Mouse (Mus musculus) left cerebral cortex, adult 9 months (tissue): ENCODE results near the gene Cadm4.

Experiments used
- DNase-seq, 2 experiments: peaks; one replicate each; pipeline ENCODE4 v3.0.0; 2022; ENCODE audit warnings: low spot score in 2 of 2

Cadm4 gene

DNA sequence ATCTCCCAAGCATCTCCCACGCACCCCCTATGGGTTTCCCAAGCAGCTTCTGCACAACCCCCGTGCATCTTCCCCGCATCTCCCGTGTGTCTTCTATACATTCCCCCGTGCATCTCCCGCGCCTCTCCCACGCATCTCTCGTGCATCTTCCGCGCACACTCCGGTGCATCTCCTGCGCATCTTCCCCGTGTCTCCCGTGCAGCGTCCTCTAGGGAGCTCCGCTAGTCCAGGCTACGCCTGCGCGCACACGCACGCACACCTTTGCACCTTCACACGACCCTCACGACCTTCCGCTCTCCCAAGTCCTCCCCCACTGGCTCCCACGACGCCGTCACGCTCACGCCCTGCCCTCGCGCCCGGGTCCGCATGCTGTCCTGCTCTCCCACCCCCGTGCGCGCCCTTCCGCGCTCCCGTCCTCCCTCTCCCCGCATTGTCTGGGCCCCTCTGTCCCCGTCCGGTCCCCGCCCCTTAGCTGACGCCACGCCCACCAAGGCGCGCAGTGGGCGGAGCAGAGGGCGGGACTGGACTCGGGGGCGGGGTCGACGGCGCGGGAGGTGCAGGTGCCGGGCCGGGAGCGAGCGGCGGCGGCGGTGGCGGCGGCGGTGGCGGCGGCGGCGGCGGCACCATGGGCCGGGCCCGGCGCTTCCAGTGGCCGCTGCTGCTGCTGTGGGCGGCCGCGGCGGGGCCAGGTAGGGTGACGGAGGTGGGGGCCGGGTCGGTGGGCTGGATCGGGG lies at the start of gene Cadm4:
Gene Cadm4, plus strand, starts transcription at position 550 of the 734 bp plus-strand sequence.
- peak; percentile 76 to 90 for DNase-seq

- DNase-seq: no peak
Measured at GRCm38 (mm10) chr7:24435305-24435704, 46.5 kb upstream of the Cadm4 start.

- DNase-seq: peak; percentile 55 to 83
Measured at GRCm38 (mm10) chr7:24437981-24438380, 43.8 kb upstream of the Cadm4 start.

- DNase-seq: no peak
Measured at GRCm38 (mm10) chr7:24439191-24439590, 42.6 kb upstream of the Cadm4 start.

DNA sequence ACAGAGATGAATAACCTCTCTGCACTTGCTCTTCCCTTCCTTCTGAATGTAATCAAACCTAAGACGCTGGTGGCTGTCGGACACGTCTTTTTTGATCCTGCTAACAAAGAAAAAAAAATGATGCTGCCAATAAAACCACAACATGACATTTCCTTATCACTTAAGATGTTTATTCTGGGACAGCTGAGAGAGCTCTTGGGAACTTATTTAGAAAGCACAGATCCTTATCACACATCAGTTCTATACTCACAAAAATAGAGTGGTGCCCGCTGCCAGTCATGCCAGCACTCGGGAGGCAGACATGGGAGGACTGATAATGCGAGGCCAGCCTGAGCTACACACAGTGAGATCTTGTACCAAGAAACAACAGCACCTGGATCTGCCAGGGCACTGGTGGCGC lies 41.9 kb upstream of the Cadm4 start:
- DNase-seq: no peak

DNA sequence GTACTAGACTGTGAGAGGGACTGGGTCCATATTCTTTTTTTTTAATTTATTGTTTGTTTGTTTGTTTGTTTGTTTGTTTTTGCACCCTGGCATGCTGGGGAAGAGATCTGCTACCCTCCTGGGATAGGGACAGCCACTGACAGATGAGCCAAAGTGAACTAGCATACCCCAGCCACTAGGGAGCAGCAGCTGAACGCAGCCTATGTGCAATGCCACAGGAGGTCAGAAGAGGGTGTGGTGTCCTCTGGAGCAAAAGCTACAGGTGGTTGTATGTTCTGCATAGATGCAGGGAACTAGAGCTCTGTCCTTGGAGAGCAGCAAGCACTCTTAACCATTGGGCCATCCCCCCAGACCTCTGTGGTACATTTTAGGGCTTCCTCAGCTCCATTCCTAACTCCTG lies 40.0 kb upstream of the Cadm4 start:
- peak in 1 of 2 experiments; percentile 69 for DNase-seq

DNA sequence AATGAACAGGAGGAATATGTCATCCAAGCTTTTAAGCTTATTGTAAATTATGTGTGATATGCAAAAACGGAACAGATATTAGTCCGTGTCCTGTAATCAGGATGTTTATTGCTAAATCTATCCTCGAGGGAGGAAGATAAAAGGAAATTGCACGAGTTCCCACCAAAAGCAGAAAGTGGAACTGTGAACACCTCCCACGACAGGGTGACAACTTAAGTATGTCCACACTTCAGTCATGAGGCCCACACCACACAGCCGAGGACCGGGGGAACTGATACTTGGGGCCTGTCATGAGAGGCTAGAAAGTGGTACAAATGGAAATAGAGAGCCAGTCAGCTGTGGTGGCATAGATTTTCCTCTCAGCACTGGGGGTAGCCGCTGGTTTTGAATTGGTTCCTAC lies 39.5 kb upstream of the Cadm4 start:
- no peak for DNase-seq

DNA sequence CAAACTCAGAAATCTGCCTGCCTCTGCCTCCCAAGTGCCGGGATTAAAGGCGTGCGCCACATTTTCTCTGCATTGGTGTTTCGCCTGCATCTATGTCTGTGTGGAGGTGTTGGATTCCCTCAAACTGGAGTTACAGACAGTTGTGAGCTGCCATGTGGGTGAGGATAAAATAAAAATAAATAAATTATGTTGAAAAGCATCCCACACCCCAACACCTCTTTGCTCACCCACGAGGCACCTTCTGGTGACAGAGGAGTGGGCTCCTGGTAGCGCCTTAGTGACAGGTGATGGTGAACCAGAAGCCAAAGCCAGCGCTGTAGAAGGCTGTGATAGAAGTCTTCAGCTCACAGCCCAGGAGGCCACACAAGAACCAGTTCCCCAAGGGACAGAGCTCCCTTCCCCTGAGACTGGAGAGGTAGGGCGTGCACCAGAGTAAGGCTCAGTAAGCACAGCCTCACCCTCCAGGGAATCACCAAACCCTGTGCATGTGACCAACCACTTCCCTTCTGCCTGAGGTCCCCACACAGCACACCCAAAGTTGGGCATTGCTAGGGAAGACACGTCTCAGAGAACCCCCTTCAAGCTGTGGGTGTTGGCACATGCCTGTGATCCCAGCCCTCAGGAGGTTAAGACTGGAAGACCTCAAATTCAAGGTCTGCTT lies 36.4 kb upstream of the Cadm4 start:
- DNase-seq: no peak

DNA sequence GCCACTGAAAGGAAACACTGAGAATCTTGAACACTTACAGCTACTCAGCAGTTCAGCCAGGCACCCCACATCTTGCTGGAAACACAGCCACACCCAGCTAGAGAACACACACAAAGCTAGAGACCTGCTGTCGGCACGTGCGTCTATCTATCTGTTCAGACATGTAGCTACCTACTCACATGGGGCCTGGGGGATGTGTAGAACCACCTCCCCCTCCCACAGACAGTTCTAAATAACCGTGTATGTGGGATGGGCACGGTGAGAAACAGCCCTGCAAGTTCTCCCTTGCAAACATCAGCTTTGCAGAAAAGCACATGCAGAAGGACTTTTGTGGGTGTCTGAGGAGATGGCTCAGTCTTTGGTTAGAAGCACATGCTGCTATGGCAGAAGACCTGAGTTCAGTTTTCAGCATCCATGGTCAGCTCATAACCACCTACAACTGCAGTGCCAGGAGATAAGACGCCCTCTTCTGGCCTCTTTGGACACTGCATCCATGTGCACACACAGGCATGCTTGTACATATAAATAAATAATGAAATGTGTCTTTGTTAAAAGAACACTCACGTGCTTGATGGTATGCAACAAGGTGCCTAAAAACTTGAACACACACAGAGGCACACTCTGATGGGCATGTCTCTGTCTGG lies 35.0 kb upstream of the Cadm4 start:
- peak; percentile 74 to 76 for DNase-seq

GRCm38 (mm10) chr7:24448782-24449517 lies 32.9 kb upstream of the Cadm4 start:
- DNase-seq: no peak

DNA sequence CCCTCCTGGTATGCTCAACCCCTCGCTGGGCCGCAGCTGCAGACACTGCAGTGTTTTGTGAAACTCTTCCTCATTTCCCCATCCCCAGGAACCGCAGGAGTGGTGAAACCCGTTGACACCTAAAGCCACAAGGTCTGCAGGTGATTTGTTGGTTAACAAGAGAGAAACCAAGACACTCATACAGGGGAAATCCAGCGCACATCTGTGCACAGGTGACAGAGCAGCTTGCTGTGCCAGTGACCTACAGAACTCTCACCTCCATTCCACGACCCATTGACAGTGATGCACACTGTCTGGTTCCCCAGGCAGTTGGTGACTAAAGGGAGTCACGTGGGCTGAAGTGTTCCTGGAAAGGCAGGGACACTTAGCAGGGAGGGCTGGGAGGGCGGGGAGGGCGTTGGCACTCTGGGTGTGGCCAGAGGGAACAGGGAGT lies 31.2 kb upstream of the Cadm4 start:
- DNase-seq: no peak

GRCm38 (mm10) chr7:24451855-24452311 lies 29.9 kb upstream of the Cadm4 start, which contains the start of gene Irgc1:
Gene Irgc1 (minus strand): TSS chr7:24452297.
- DNase-seq: no peak

DNA sequence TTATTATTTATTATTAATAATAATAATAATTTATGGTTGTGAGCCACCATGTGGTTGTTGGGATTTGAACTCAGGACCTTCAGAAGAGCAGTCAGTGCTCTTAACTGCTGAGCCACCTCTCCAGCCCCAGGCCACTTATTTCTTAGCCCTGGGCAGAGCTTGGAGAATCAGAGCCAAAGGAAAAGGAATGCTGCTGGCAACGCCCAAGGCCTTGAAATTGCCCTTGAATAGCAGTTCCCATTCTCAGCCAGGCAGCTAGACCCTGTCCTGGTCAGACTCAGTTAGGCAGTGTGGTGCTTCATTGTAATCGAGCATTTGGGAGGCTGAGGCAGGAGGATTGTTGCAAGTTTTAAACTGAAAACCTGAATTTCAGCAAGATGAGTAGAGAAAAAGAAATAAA lies 27.6 kb upstream of the Cadm4 start:
- DNase-seq: no peak

- DNase-seq: no peak
Measured at GRCm38 (mm10) chr7:24455726-24456125, 26.1 kb upstream of the Cadm4 start.

GRCm38 (mm10) chr7:24457726-24458370 lies 24.0 kb upstream of the Cadm4 start:
- no peak for DNase-seq

DNA sequence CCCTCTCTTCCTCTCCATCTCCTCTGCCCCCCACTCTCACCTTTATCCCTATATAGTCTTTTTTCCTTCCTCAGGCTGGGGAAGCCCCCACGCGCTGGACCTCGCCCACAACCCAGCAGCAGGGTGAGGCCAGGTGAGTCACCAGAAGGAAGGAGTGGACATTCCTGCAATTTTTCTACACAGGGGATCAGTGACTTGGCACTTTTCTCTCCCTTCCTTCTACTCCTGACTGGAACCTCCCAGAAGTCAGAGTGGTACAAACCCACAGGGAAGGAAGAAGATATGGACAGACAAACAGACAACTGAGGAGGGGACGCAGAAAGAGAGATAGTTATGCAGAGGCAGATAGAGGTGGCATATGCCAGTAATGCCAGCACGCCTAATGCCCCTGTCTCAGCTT lies 22.4 kb upstream of the Cadm4 start:
- no peak for DNase-seq

DNA sequence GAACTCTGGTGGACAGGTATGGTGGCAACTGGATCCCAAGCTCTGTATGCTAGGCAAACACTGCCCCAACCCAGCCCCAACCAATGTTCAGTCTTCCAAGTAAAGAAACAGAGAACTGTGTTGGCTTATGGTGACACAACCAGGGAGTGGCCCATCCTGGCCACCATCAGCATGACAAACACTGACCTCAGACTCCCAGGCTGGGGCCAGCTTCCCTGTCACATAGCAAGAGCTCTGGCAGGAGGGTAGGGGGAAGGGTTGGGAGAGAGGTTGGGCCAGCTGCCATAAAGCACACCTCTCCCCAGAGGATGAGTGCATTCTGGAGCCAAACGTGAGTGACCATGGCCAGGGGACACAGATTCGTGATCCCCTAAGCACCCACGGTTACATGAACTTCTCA lies 22.0 kb upstream of the Cadm4 start:
- no peak for DNase-seq

GRCm38 (mm10) chr7:24461376-24462051 lies 20.3 kb upstream of the Cadm4 start:
- DNase-seq: no peak

DNA sequence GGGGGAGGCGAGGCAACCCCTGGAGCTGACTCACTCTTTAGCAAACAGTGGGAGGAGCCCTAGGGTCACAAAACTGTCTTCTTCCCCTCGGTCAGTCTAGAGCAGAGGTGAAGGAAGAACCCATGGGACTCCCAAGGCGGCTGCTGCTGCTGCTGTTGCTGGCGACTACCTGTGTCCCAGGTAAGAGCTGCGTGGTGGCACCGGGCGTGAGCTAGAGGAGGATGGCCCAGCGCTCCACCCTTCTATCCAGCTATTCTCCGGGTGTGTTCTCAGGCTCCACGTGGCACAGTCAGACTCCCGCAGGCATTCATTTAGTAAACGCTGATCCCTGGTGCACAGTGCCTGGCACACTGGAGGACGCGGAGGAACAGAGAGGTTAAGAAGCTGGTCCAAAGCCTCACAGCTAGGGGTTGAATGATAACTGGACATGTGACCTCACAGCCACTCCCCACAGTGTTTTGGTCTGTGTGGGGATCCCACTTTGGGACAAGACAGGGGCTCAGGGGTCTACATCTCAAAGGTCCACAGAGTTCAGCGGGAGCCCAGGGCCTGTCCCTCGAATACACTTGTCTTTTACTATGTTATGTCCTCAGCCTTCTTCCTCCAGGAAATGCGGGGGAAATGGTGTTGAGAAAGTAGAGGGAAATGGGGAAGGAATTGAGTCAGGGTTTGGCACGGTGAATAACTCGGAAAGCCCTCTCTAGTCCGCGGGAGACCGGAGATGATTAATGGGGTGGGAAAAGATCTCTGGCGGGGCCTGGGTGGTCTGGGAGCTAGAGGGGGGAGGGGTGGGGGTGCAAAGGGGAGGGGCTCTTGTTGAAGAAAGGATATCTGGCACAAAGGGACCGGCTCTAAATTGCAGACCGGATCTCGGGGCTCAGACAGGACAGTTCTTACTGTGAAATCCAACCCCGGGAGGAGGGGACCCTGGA lies 19.2 kb upstream of the Cadm4 start, which contains the start of gene Plaur:
Gene Plaur, plus strand, starts transcription at position 97 of the 932 bp plus-strand sequence.
- DNase-seq: no peak

DNA sequence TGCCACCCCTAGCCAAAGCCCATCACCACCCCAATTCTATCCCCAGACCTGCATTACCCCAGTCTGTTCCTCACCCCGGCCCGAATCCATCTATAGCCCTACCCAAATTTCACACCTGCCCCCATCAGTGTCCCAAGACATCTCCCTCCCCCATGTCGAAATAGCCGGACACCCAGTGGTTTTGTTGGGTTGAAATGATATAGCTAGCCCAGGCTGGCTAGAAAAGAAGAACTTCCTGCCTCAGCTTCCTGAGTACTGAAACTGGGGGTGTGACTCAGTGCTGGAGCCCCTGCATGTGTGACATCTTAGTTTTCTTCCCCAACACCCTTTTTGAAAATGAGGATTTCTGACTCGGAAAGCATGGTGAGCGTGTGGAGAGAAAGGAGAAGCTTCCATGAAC lies 15.0 kb upstream of the Cadm4 start:
- no peak for DNase-seq
